8 mouse cellular contexts compared by ENCODE assay signal in the genomic region with DNA sequence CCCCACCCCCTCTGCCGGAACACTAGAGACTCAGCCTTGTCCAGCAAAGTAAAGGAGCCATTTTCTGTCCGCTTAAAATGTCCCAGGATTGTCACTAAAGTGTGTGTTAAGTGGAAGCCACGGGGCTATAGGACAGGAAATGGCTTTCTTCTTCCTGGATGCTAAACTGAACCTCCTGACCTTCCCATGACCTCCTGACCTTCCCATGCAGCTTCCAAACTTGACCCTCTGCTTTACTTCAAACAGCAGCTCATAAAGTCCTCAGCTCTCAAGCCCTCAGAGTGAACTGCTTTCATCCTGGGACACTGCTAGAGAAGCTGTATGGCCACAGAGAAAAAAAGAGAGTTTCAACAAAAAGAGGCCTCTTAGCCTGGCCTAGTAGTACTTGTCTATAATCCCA. TPM values are rescaled to one million over a fixed set of nuclear protein-coding genes. Genes with fewer than 3 reads are reported as not detected.
DNase-seq lines count a peak whose midpoint lies in the region; ATAC-seq and TF ChIP-seq lines count a peak whose summit lies in the region.

No protein-coding gene starts in this region.

- H3K9ac ChIP-seq in forebrain, embryonic 12.5 days, result no peak overlapping the region
- H3K9ac ChIP-seq in forebrain, embryonic 11.5 days (ENCODE audit: low read length), result no peak overlapping the region
- no peak overlapping the region for H3K9ac ChIP-seq in kidney, postnatal 0 days (ENCODE audit: low read depth, low read length)
- H3K9ac ChIP-seq in limb, embryonic 13.5 days, result no peak overlapping the region
- H3K9ac ChIP-seq in midbrain, embryonic 16.5 days (ENCODE audit: low read depth, low read length), result no peak overlapping the region

- H3K4me2 ChIP-seq in forebrain, embryonic 12.5 days, result peak overlapping the region; percentile 97; the same call in 1 of the 2 replicates
- no peak overlapping the region for H3K4me2 ChIP-seq in forebrain, embryonic 11.5 days (ENCODE audit: low read depth, low read length, severe bottlenecking)
- 0 out of 2 replicates have a peak overlapping the region, but pooled peaks have one; percentile 94 for H3K4me2 ChIP-seq in kidney, postnatal 0 days (ENCODE audit: low read length)
- peak overlapping the region; percentile 82 for H3K4me2 ChIP-seq in limb, embryonic 13.5 days (replicated peaks)
- peak overlapping the region; percentile 97; the same call in 1 of the 2 replicates for H3K4me2 ChIP-seq in midbrain, embryonic 16.5 days (ENCODE audit: low read length)

- H3K27me3 ChIP-seq in forebrain, embryonic 12.5 days, result peaks cover 24% of the 10 kb centered on the region
- H3K27me3 ChIP-seq in forebrain, embryonic 11.5 days (ENCODE audit: control insufficient read depth, insufficient read depth, low read length), result peaks cover 15% of the 10 kb centered on the region
- H3K27me3 ChIP-seq in kidney, postnatal 0 days (ENCODE audit: insufficient read depth, low read length), result no peaks in the 10 kb centered on the region
- H3K27me3 ChIP-seq in limb, embryonic 13.5 days, result peaks cover 9% of the 10 kb centered on the region
- H3K27me3 ChIP-seq in midbrain, embryonic 16.5 days (ENCODE audit: control insufficient read depth, insufficient read depth, low read depth, low read length), result peaks cover 8% of the 10 kb centered on the region

- H3K4me3 ChIP-seq in forebrain, embryonic 12.5 days (replicated peaks), result no peak overlapping the region
- no peak overlapping the region for H3K4me3 ChIP-seq in forebrain, embryonic 11.5 days (ENCODE audit: low read depth, low read length)
- no peak overlapping the region for H3K4me3 ChIP-seq in kidney, postnatal 0 days (replicated peaks; ENCODE audit: low read depth, low read length)
- H3K4me3 ChIP-seq in limb, embryonic 13.5 days, result peak overlapping the region; percentile 65
- no peak overlapping the region for H3K4me3 ChIP-seq in midbrain, embryonic 16.5 days (ENCODE audit: low read depth, low read length)

- H3K36me3 ChIP-seq in forebrain, embryonic 12.5 days (replicated peaks), result no peaks in the 10 kb centered on the region
- no peaks in the 10 kb centered on the region for H3K36me3 ChIP-seq in forebrain, embryonic 11.5 days (ENCODE audit: control insufficient read depth, insufficient read depth, low read length)
- no peaks in the 10 kb centered on the region for H3K36me3 ChIP-seq in kidney, postnatal 0 days (ENCODE audit: insufficient read depth, low read length)
- H3K36me3 ChIP-seq in limb, embryonic 13.5 days, result no peaks in the 10 kb centered on the region
- H3K36me3 ChIP-seq in midbrain, embryonic 16.5 days (ENCODE audit: control insufficient read depth, insufficient read depth, low read length), result no peaks in the 10 kb centered on the region

- TF ChIP-seq CTCF in kidney, postnatal 0 days (IDR thresholded peaks at IDR 0.05; ENCODE audit: low read depth), result no peak; the same call in 1 of the 2 replicates

- peaks cover 34% of the 10 kb centered on the region for H3K4me1 ChIP-seq in forebrain, embryonic 12.5 days
- H3K4me1 ChIP-seq in forebrain, embryonic 11.5 days (replicated peaks; ENCODE audit: control insufficient read depth, insufficient read depth, low read length), result peaks cover 9% of the 10 kb centered on the region; the same call in 1 of the 2 replicates
- H3K4me1 ChIP-seq in kidney, postnatal 0 days (replicated peaks; ENCODE audit: insufficient read depth, low read length), result peaks cover 12% of the 10 kb centered on the region
- H3K4me1 ChIP-seq in limb, embryonic 13.5 days, result peaks cover 30% of the 10 kb centered on the region
- H3K4me1 ChIP-seq in midbrain, embryonic 16.5 days (ENCODE audit: control insufficient read depth, insufficient read depth, low read length), result peaks cover 12% of the 10 kb centered on the region

- DNase-seq in forebrain, embryonic 11.5 days (ENCODE audit: low spot score), result no peak
- no peak for DNase-seq in kidney, postnatal 0 days (ENCODE audit: low spot score)
- no peak for DNase-seq in kidney, adult 8-10 months
- no peak for DNase-seq in adrenal gland, adult 8-10 months
- no peak for DNase-seq in spleen, postnatal 14 days (ENCODE audit: low spot score in 2 of 2)

- H3K27ac ChIP-seq in forebrain, embryonic 12.5 days, result no peak overlapping the region
- H3K27ac ChIP-seq in forebrain, embryonic 11.5 days (ENCODE audit: low read depth, low read length), result no peak overlapping the region
- H3K27ac ChIP-seq in kidney, postnatal 0 days, result peak overlapping the region; percentile 3; the same call in 1 of the 2 replicates
- H3K27ac ChIP-seq in limb, embryonic 13.5 days, result no peak overlapping the region; the same call in 1 of the 2 replicates
- no peak overlapping the region for H3K27ac ChIP-seq in midbrain, embryonic 16.5 days (ENCODE audit: low read length)

- H3K9me3 ChIP-seq in forebrain, embryonic 12.5 days, result no peaks in the 10 kb centered on the region
- H3K9me3 ChIP-seq in forebrain, embryonic 11.5 days (ENCODE audit: control insufficient read depth, low read length), result no peaks in the 10 kb centered on the region
- H3K9me3 ChIP-seq in kidney, postnatal 0 days (replicated peaks; ENCODE audit: low read length), result no peaks in the 10 kb centered on the region
- H3K9me3 ChIP-seq in limb, embryonic 13.5 days, result no peaks in the 10 kb centered on the region
- H3K9me3 ChIP-seq in midbrain, embryonic 16.5 days (replicated peaks; ENCODE audit: control insufficient read depth, low read length, poor library complexity, severe bottlenecking), result no peaks in the 10 kb centered on the region

- ATAC-seq in forebrain, embryonic 12.5 days (ENCODE audit: low FRiP score), result no peak
- ATAC-seq in forebrain, embryonic 11.5 days (replicated peaks; ENCODE audit: low FRiP score), result no peak
- ATAC-seq in kidney, postnatal 0 days (replicated peaks; ENCODE audit: low FRiP score, low read depth), result no peak
- no peak for ATAC-seq in limb, embryonic 13.5 days (ENCODE audit: low FRiP score, low read depth)
- no peak for ATAC-seq in midbrain, embryonic 16.5 days

- WGBS in forebrain, embryonic 12.5 days, result 52% methylated on average over 3 of the region's 3 CpGs
- WGBS in forebrain, embryonic 11.5 days, result 53% methylated on average over 3 of the region's 3 CpGs
- 31% methylated on average over 3 of the region's 3 CpGs for WGBS in kidney, postnatal 0 days
- WGBS in limb, embryonic 13.5 days, result 18% methylated on average over 3 of the region's 3 CpGs
- WGBS in midbrain, embryonic 16.5 days, result 58% methylated on average over 3 of the region's 3 CpGs

RNA-seq across cellular contexts. Expression of gene Dok4, which starts 0.7 kb away (rescaled TPM):
- polyA plus RNA-seq in forebrain, embryonic 12.5 days (2016; fragmentation: Nextera tagmentation; extraction: Ambion mirVana), result 22.0 and 25.1 TPM in 2 replicates
- 19.1 and 19.9 TPM in 2 replicates for polyA plus RNA-seq in forebrain, embryonic 11.5 days (2014; fragmentation: Nextera tagmentation; extraction: Ambion mirVana)
- 25.2 TPM in 2 replicates for polyA plus RNA-seq in kidney, postnatal 0 days (2015; fragmentation: Nextera tagmentation; extraction: Ambion mirVana)
- 21.4 and 21.7 TPM in 2 replicates for polyA plus RNA-seq in limb, embryonic 13.5 days (2015; fragmentation: Nextera tagmentation; extraction: Ambion mirVana)
- polyA plus RNA-seq in midbrain, embryonic 16.5 days (2015; fragmentation: Nextera tagmentation; extraction: Ambion mirVana), result 96.2 and 112 TPM in 2 replicates
- total RNA-seq in adrenal gland, adult 8-10 months (2022), result 10 to 100 TPM in 2 of 4 experiments, 1 to 10 TPM in 2; 6.5 to 13.8 (median 9.8) TPM

RNA-seq across cellular contexts. Expression of gene Polr2c, which starts 19.6 kb away (rescaled TPM):
- polyA plus RNA-seq in forebrain, embryonic 12.5 days (2016; fragmentation: Nextera tagmentation; extraction: Ambion mirVana), result 144 and 147 TPM in 2 replicates
- polyA plus RNA-seq in forebrain, embryonic 11.5 days (2014; fragmentation: Nextera tagmentation; extraction: Ambion mirVana), result 156 and 173 TPM in 2 replicates
- polyA plus RNA-seq in kidney, postnatal 0 days (2015; fragmentation: Nextera tagmentation; extraction: Ambion mirVana), result 129 and 132 TPM in 2 replicates
- 145 and 149 TPM in 2 replicates for polyA plus RNA-seq in limb, embryonic 13.5 days (2015; fragmentation: Nextera tagmentation; extraction: Ambion mirVana)
- 111 and 112 TPM in 2 replicates for polyA plus RNA-seq in midbrain, embryonic 16.5 days (2015; fragmentation: Nextera tagmentation; extraction: Ambion mirVana)
- 10 to 100 TPM; 55.9 to 91.6 (median 71.1) TPM for total RNA-seq in adrenal gland, adult 8-10 months (2022)

RNA-seq across cellular contexts. Expression of gene Ciapin1, which starts 38.7 kb away (rescaled TPM):
- 170 and 179 TPM in 2 replicates for polyA plus RNA-seq in forebrain, embryonic 12.5 days (2016; fragmentation: Nextera tagmentation; extraction: Ambion mirVana)
- polyA plus RNA-seq in forebrain, embryonic 11.5 days (2014; fragmentation: Nextera tagmentation; extraction: Ambion mirVana), result 144 and 152 TPM in 2 replicates
- polyA plus RNA-seq in kidney, postnatal 0 days (2015; fragmentation: Nextera tagmentation; extraction: Ambion mirVana), result 112 and 129 TPM in 2 replicates
- polyA plus RNA-seq in limb, embryonic 13.5 days (2015; fragmentation: Nextera tagmentation; extraction: Ambion mirVana), result 127 and 133 TPM in 2 replicates
- polyA plus RNA-seq in midbrain, embryonic 16.5 days (2015; fragmentation: Nextera tagmentation; extraction: Ambion mirVana), result 188 and 194 TPM in 2 replicates
- total RNA-seq in adrenal gland, adult 8-10 months (2022), result 10 to 100 TPM; 67.0 to 99.3 (median 78.5) TPM

RNA-seq across cellular contexts. Expression of gene Coq9, which starts 38.7 kb away (rescaled TPM):
- 47.8 and 52.3 TPM in 2 replicates for polyA plus RNA-seq in forebrain, embryonic 12.5 days (2016; fragmentation: Nextera tagmentation; extraction: Ambion mirVana)
- 53.7 and 60.5 TPM in 2 replicates for polyA plus RNA-seq in forebrain, embryonic 11.5 days (2014; fragmentation: Nextera tagmentation; extraction: Ambion mirVana)
- 101 and 108 TPM in 2 replicates for polyA plus RNA-seq in kidney, postnatal 0 days (2015; fragmentation: Nextera tagmentation; extraction: Ambion mirVana)
- polyA plus RNA-seq in limb, embryonic 13.5 days (2015; fragmentation: Nextera tagmentation; extraction: Ambion mirVana), result 72.7 and 73.7 TPM in 2 replicates
- 53.5 and 61.2 TPM in 2 replicates for polyA plus RNA-seq in midbrain, embryonic 16.5 days (2015; fragmentation: Nextera tagmentation; extraction: Ambion mirVana)
- 100 to 1,000 TPM; 145 to 165 (median 158) TPM for total RNA-seq in adrenal gland, adult 8-10 months (2022)

RNA-seq across cellular contexts. Expression of gene Ccdc102a, which starts 41.1 kb away (rescaled TPM):
- 11.8 and 15.9 TPM in 2 replicates for polyA plus RNA-seq in forebrain, embryonic 12.5 days (2016; fragmentation: Nextera tagmentation; extraction: Ambion mirVana)
- polyA plus RNA-seq in forebrain, embryonic 11.5 days (2014; fragmentation: Nextera tagmentation; extraction: Ambion mirVana), result 18.8 and 19.5 TPM in 2 replicates
- 17.5 and 20.0 TPM in 2 replicates for polyA plus RNA-seq in kidney, postnatal 0 days (2015; fragmentation: Nextera tagmentation; extraction: Ambion mirVana)
- polyA plus RNA-seq in limb, embryonic 13.5 days (2015; fragmentation: Nextera tagmentation; extraction: Ambion mirVana), result 46.3 and 46.6 TPM in 2 replicates
- polyA plus RNA-seq in midbrain, embryonic 16.5 days (2015; fragmentation: Nextera tagmentation; extraction: Ambion mirVana), result 3.4 and 3.8 TPM in 2 replicates
- 10 to 100 TPM in 2 of 4 experiments, 1 to 10 TPM in 2; 6.9 to 11.1 (median 8.6) TPM for total RNA-seq in adrenal gland, adult 8-10 months (2022)
